Mouse (Mus musculus) spleen, postnatal 10 days (tissue): Measurements from ENCODE around the gene Mfsd11.
"Not testable (repeated sequence)": the region's sequence is repeated elsewhere in the genome, so short reads cannot be mapped to it uniquely, and the experiment has no call there.

Source experiments
- DNase-seq, 2 experiments: peaks; one replicate each; pipeline ENCODE4 v3.0.0; 2021 to 2022; ENCODE audit warnings: low spot score in 2 of 2

Gene Mfsd11

DNA sequence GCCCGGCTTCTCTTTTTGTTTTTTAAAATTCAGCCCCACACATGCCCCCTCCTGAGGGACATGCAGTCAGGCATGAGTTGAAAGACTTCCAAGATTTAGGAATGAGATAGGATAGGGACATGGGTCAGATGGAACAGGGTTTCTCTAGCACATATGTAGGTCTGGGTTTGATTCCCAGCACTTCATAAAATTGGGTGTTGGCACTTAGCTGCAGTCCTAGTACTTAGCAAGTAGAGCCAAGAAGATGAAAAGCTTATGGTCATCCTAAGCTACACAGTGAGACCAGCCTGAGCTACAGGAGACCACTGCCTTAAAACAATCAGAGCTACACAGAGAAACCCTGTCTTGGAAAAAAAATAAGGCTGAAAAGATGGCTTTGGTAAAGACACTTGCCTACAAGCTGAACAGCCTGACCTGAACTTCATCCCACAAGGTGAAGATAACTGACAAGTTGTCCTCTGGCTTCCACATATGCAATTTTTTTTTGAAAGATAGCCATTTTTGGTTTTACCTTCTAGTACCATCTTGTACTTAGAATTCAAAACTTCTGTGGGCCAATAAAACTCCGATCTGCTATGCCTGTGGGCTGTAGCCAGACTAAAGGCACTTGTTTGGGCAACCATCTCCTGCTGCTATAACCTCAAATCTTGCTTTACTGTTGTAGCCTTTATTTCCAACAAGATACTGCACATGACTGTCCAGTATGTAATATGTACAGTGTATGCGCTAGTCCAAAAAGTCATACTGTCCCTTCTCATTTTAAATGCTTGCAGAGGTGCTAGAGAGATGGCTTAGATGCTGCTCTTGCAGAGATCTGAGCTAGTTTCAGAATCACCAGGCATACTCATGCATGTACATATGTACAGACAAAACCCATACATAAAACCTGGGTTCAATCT is 4.8 kb upstream of the Mfsd11 start:
- no peak for DNase-seq

GRCm38 (mm10) chr11:116848086-116848876 is 4.0 kb upstream of the Mfsd11 start:
- DNase-seq, result no peak

- not testable (repeated sequence) for DNase-seq
Measured at GRCm38 (mm10) chr11:116848877-116849178, 3.4 kb upstream of the Mfsd11 start.

- no peak for DNase-seq
Measured at GRCm38 (mm10) chr11:116849587-116849986, 2.7 kb upstream of the Mfsd11 start.

GRCm38 (mm10) chr11:116850085-116850484 is 2.2 kb upstream of the Mfsd11 start:
- no peak for DNase-seq

- DNase-seq, result no peak
Measured at GRCm38 (mm10) chr11:116850833-116851477, 1.3 kb upstream of the Mfsd11 start.

- DNase-seq, result no peak
Measured at GRCm38 (mm10) chr11:116851576-116852290, 507 bp upstream of the Mfsd11 start.

DNA sequence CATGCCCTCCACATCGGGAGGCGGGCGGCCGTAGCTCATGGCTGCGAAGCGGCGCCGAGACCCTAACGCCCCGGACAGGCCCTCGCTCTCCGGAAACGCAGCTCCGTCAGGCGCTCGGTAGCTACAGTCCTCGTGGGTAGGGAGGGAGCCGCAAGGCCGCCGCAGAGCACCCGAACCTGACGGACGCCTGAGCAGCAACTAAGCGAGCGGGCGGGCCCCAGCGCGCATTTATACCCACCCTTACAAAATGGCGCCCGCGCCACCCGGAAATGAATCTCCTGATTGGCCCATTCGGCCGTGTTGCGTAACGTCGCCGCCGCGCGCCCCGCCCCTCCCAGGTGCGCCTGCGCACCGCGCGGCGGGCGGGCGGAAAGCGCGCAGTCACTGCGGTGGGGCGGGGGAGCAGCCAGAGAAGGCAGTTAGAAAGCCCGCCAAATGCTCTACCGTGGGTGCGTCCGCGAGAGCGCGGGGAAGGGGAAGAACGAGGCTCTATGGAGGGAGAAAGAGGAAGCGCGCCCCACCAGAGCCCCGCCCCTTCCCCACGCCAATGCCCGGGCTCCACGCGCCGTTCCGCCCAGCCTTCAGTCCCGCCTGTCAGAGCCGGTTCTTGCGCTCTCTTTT is 761 bp downstream of the Mfsd11 start, which contains the start of gene Srsf2:
Gene Srsf2 (minus strand): TSS at position 204 of the 621 bp plus-strand sequence.
- peak; percentile 96 to 98 for DNase-seq

- DNase-seq, result peak; percentile 98
Measured at GRCm38 (mm10) chr11:116853512-116853928, 1.3 kb downstream of the Mfsd11 start.

GRCm38 (mm10) chr11:116854279-116854678 is 2.0 kb downstream of the Mfsd11 start:
- DNase-seq, result no peak

DNA sequence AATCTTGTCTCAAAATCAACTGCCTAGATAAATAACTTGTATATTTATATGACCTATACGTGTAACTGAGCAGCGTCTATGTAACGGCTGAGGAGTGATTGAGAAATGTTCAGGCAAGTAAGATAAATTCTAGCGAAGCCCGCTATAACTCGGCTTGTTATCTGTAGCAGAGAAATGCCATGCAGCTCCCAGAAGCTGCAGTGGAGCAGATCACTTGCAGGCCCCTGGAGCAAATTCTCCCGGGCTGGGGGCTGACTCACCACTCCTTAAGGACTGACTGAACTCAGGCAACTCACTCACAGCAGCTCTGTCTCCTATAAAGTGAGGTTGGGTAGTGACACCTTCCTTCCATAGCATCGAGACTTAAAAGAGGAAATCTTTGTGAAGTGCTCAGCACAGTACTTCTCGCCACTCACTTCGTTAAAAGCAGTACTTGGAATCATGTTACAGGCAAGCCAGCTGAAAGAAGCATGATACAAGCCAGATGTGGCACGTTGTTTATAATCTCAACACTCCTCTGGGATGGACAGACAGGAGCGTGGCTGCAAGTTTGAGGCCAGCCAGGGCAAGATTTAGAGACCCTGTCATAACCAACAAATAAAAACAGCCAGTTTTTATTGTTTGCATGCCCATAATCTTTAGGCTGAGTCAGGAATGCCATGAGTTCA is 5.1 kb downstream of the Mfsd11 start:
- DNase-seq, result no peak

DNA sequence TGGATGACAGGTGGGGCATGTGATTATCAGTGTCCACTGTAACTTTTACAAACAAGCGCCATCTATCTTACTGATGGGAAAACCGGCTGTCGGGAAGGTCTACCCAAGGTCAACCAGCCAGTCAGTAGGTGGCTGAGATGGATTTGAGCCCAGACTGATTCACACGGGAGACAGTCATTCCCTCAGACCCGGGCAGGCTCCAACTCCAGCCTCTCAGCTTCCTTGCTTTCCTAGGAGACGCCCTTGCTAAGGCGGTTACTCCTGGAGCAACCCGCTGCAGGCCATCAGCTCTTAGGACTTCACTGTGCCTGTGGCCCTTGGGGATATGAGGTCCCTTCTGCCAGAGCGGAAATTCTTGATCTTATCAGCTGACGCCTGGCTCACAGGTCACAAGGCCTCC is 12.2 kb downstream of the Mfsd11 start:
- no peak for DNase-seq

DNA sequence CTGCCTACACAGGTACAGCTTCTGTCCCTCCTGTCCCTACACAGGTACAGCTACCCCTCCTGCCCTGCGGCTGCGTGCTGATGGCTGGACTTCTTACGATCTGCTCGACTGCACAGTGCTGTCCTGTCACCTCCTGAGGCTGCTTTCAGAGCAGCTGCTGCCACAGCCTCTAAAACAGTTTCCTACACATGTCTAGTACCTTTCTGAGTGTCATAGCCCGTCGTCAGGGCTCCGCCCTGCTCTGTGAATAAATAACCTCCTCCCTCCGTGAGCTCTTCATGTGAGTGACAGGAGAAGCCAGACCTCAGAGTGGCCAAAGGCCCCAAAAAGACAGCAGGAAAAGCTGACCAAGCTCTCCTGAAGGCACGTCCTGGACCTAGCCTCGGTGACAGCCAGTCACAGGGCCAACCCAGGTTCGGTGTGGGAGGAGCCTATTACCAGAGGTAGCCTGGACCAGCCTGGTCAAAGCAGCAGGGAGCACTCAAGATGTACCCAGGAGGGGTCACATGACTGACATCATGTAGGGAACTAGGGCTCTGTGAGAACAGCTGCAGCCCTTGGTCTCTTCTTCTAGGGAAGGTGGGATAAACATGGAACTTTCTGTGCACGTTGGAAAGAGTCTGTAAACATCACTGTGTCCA is 13.8 kb downstream of the Mfsd11 start:
- DNase-seq, result no peak

- DNase-seq, result no peak
Measured at GRCm38 (mm10) chr11:116868129-116868528, 15.9 kb downstream of the Mfsd11 start.

- DNase-seq, result no peak
Measured at GRCm38 (mm10) chr11:116869223-116869622, 17.0 kb downstream of the Mfsd11 start.

DNA sequence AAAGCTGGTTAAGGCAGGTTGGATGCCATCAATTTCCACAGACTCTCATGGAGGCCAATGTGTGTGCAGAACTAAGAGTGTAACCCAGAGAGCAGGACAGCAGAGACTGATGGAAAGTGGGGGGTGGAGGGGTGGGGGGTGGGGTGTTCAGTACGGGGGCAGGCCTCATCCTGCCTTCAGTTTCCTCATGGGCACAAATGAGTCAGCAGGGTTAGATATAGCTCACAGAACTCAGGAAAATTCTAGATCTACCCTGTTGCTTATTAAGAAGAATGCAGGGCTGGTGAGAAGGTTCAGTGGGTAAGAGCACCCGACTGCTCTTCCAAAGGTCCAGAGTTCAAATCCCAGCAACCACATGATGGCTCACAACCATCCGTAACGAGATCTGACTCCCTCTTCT is 17.4 kb downstream of the Mfsd11 start:
- DNase-seq, result no peak

DNA sequence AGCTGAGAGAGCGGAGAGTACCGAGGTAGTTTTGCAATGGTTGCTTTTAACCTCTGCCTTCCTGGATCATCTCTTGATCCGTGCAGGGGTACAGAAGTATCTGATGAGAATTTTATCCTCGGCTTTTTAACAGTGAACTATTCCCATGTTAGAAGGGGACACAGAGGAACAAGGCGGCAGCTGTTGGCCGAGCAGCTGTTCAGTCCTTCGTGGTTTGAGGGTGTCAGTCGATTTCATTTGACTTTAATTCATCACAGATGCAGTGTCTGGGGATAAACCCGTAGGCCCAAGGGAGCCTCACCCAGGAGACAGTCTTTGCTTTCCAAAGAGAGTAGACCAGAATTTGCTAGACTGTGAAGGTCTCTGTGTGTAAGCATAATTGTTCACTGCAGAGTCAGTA is 19.3 kb downstream of the Mfsd11 start:
- DNase-seq, result no peak

GRCm38 (mm10) chr11:116873987-116874386 is 21.7 kb downstream of the Mfsd11 start:
- DNase-seq, result no peak

DNA sequence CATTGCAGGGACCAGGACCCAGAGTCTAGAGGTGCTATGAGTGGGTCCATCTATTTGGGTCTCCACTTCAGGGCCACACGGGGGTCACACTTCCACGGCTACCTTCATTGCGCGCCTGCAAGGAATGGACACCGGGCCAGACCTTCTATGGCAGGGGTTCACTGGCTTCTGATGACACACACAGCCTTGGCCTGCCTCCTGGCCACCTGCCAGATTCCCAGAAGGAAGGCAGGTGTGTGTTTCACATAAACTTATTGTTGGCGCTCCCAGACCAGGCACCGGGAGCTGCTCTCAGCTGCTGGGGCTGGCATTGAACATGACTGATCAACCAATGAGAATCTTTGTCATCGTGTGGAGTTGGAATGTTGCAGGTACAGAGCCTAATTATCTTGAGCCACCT is 26.2 kb downstream of the Mfsd11 start:
- no peak for DNase-seq

DNA sequence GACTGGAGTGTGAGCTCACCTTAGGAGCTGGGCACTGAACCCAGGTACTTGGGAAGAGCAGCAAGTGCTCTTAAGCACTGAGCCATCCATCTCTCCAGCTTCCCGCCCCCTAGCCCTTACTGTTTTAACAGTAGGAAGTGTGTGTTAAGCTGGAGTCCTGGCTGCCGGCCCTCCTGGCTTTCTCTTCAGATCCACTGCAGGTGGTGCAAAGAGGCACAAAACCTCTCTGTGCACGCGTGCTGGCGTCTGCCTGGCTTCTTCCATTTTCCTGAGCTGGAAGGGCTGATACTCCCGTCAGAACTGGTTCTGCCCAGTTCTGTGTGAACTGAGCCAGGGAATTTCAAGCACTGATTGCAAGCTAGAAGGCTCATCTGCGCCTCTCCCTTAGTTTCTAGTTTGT is 28.6 kb downstream of the Mfsd11 start:
- no peak for DNase-seq
